Mouse (Mus musculus) effector memory CD4-positive, alpha-beta T cell, adult 5 months (primary cell): ENCODE data around the gene Dcx. TPM values are rescaled to one million over a fixed set of nuclear protein-coding genes. Genes with fewer than 3 reads are reported as not detected.

Experiments
- polyA plus RNA-seq: library from polyadenylated mRNA; unstranded; fragments of 100-300 nt; shearing (Covaris generic); gene quantifications from one replicate; pipeline ENCODE4 v1.2.1, GENCODE M21; 2017

The Dcx gene
- not detected for polyA plus RNA-seq

GRCm38 (mm10) chrX:143932958-143933357 is at the start of gene Dcx:
Gene Dcx (minus strand): TSS chrX:143933311.

GRCm38 (mm10) chrX:143827212-143827611 is 105.9 kb downstream of the Dcx start, which contains the start of gene Capn6:
Gene Capn6 (minus strand): TSS chrX:143827414.

Other genes starting within 250 kb of the Dcx start
- gene Capn6, start 105.9 kb downstream of the Dcx start, polyA plus RNA-seq, result not detected
- gene A730046J19Rik, start 220.4 kb upstream of the Dcx start, polyA plus RNA-seq, result not detected